In genomic region chr8:101767588-101767987, GRCm38 (mm10) we compare ENCODE assay signal across 15 mouse cellular contexts.
"Had no signal": no experiment of that assay in that cellular context is flagged by ENCODE, and none has a peak within 500 bp of the region (broad histone marks: within the 10 kb centered on the region; RNA-seq: fewer than 3 reads in every experiment).

No protein-coding gene starts in this region.

- DNase-seq: kidney, adult 8-10 months; kidney, postnatal 14 days; kidney, postnatal 4 days; liver, embryonic 13.5 days; lung, adult 2 months; lung, postnatal 14 days; lung, postnatal 4 days; retina, postnatal 1 day; right cerebral cortex, postnatal 4 days; thymus, postnatal 25 days had no signal

- H3K9me3 ChIP-seq: liver, embryonic 13.5 days; midbrain, embryonic 12.5 days; midbrain, embryonic 15.5 days; neural tube, embryonic 13.5 days had no signal

- H3K27ac ChIP-seq: liver, embryonic 13.5 days; midbrain, embryonic 12.5 days; midbrain, embryonic 15.5 days; neural tube, embryonic 13.5 days; stomach, postnatal 0 days had no signal

- H3K4me2 ChIP-seq: liver, embryonic 13.5 days; midbrain, embryonic 12.5 days; midbrain, embryonic 15.5 days; neural tube, embryonic 13.5 days had no signal

- H3K4me1 ChIP-seq: liver, embryonic 13.5 days; midbrain, embryonic 12.5 days; midbrain, embryonic 15.5 days; neural tube, embryonic 13.5 days had no signal

- H3K27me3 ChIP-seq: liver, embryonic 13.5 days; midbrain, embryonic 12.5 days; midbrain, embryonic 15.5 days; neural tube, embryonic 13.5 days had no signal

- ATAC-seq: midbrain, embryonic 15.5 days had no signal

- H3K9ac ChIP-seq: liver, embryonic 13.5 days; midbrain, embryonic 12.5 days; midbrain, embryonic 15.5 days; neural tube, embryonic 13.5 days had no signal

- H3K4me3 ChIP-seq: liver, embryonic 13.5 days; midbrain, embryonic 12.5 days; midbrain, embryonic 15.5 days; myocyte; neural tube, embryonic 13.5 days had no signal

- H3K36me3 ChIP-seq: liver, embryonic 13.5 days; midbrain, embryonic 12.5 days; midbrain, embryonic 15.5 days; neural tube, embryonic 13.5 days had no signal
